Comparison of ENCODE assay signal across 21 mouse cellular contexts in the genomic region with DNA sequence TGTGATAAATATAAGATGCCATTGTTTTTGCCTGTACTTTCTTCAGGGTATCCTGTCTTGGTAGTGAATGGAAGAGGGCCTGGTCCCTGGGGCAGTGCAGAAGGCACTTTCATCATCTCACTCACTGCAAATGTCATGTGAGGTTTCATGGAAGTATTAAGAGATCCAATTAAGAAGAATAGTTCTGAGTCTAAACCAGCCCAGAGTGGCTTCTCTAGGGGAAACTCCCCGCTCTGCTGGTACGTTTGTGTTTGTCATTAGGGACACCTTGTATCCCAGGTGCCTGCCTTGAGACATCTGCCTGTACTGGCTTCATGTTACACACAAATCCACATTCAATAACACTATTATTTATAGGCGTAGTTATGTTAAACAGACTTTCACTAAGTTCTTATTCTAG. TPM values are rescaled to one million over a fixed set of nuclear protein-coding genes. Genes with fewer than 3 reads are reported as not detected.
DNase-seq lines count a peak whose midpoint lies in the region; ATAC-seq and TF ChIP-seq lines count a peak whose summit lies in the region.
"Had no signal": no experiment of that assay in that cellular context is flagged by ENCODE, and none has a peak within 500 bp of the region (broad histone marks: within the 10 kb centered on the region; RNA-seq: fewer than 3 reads in every experiment).

No protein-coding gene starts in this region.

- H3K4me3 ChIP-seq in embryonic facial prominence, embryonic 14.5 days (ENCODE audit: low read depth, low read length), result no peak overlapping the region
- no peak overlapping the region for H3K4me3 ChIP-seq in embryonic facial prominence, embryonic 10.5 days
- H3K4me3 ChIP-seq in embryonic facial prominence, embryonic 15.5 days (replicated peaks), result no peak overlapping the region
- no peak overlapping the region for H3K4me3 ChIP-seq in intestine, postnatal 0 days (ENCODE audit: low read depth, low read length)

- H3K36me3 ChIP-seq in embryonic facial prominence, embryonic 14.5 days (ENCODE audit: control insufficient read depth, insufficient read depth, low read length), result peaks cover 72% of the 10 kb centered on the region
- H3K36me3 ChIP-seq in embryonic facial prominence, embryonic 10.5 days (replicated peaks), result peaks cover 93% of the 10 kb centered on the region
- H3K36me3 ChIP-seq in embryonic facial prominence, embryonic 15.5 days, result peaks cover 41% of the 10 kb centered on the region
- H3K36me3 ChIP-seq in intestine, postnatal 0 days (ENCODE audit: control insufficient read depth, insufficient read depth), result peaks cover 51% of the 10 kb centered on the region

- no peaks in the 10 kb centered on the region for H3K4me1 ChIP-seq in embryonic facial prominence, embryonic 14.5 days (ENCODE audit: control insufficient read depth, insufficient read depth, low read length)
- no peaks in the 10 kb centered on the region for H3K4me1 ChIP-seq in embryonic facial prominence, embryonic 10.5 days
- no peaks in the 10 kb centered on the region for H3K4me1 ChIP-seq in embryonic facial prominence, embryonic 15.5 days
- no peaks in the 10 kb centered on the region for H3K4me1 ChIP-seq in intestine, postnatal 0 days (replicated peaks; ENCODE audit: control insufficient read depth, insufficient read depth, low read length)

- ATAC-seq in embryonic facial prominence, embryonic 14.5 days (ENCODE audit: low read depth), result peak; percentile 76; the same call in 1 of the 2 replicates
- peak; percentile 54 for ATAC-seq in embryonic facial prominence, embryonic 15.5 days (ENCODE audit: insufficient number of reproducible peaks, low FRiP score, low TSS enrichment, low read depth)
- no peak for ATAC-seq in intestine, postnatal 0 days
- ATAC-seq: activated CD4-positive, CD25-positive, alpha-beta regulatory T cell, adult 4 months; CD4-positive, CD25-positive, alpha-beta regulatory T cell, adult 4 months; Patski had no signal

- no peak overlapping the region for H3K27ac ChIP-seq in embryonic facial prominence, embryonic 14.5 days (replicated peaks; ENCODE audit: low read depth, low read length)
- H3K27ac ChIP-seq in embryonic facial prominence, embryonic 10.5 days (replicated peaks), result no peak overlapping the region
- H3K27ac ChIP-seq in embryonic facial prominence, embryonic 15.5 days (replicated peaks), result no peak overlapping the region
- no peak overlapping the region for H3K27ac ChIP-seq in intestine, postnatal 0 days (ENCODE audit: low read depth, low read length)

- no peak overlapping the region for H3K9ac ChIP-seq in embryonic facial prominence, embryonic 14.5 days (ENCODE audit: low read depth, low read length)
- H3K9ac ChIP-seq in embryonic facial prominence, embryonic 15.5 days, result no peak overlapping the region
- no peak overlapping the region for H3K9ac ChIP-seq in intestine, postnatal 0 days (ENCODE audit: low read depth, low read length)

- no peaks in the 10 kb centered on the region for H3K27me3 ChIP-seq in embryonic facial prominence, embryonic 14.5 days (replicated peaks; ENCODE audit: control insufficient read depth, insufficient read depth, low read length)
- H3K27me3 ChIP-seq in embryonic facial prominence, embryonic 10.5 days (replicated peaks; ENCODE audit: low read depth, poor library complexity, severe bottlenecking), result no peaks in the 10 kb centered on the region
- no peaks in the 10 kb centered on the region for H3K27me3 ChIP-seq in embryonic facial prominence, embryonic 15.5 days
- no peaks in the 10 kb centered on the region for H3K27me3 ChIP-seq in intestine, postnatal 0 days (replicated peaks; ENCODE audit: control insufficient read depth, insufficient read depth, low read length)
- H3K27me3 ChIP-seq: CH12.LX, Patski had no signal

- H3K9me3 ChIP-seq in embryonic facial prominence, embryonic 14.5 days (ENCODE audit: control insufficient read depth, low read length), result no peaks in the 10 kb centered on the region
- H3K9me3 ChIP-seq in embryonic facial prominence, embryonic 10.5 days, result no peaks in the 10 kb centered on the region
- no peaks in the 10 kb centered on the region for H3K9me3 ChIP-seq in embryonic facial prominence, embryonic 15.5 days (replicated peaks)
- no peaks in the 10 kb centered on the region for H3K9me3 ChIP-seq in intestine, postnatal 0 days (ENCODE audit: control insufficient read depth)
- H3K9me3 ChIP-seq: G1E had no signal

- no peak for TF ChIP-seq CTCF in intestine, postnatal 0 days (IDR thresholded peaks at IDR 0.05; ENCODE audit: low read depth)

- H3K4me2 ChIP-seq in embryonic facial prominence, embryonic 14.5 days (ENCODE audit: low read depth, low read length), result no peak overlapping the region
- no peak overlapping the region for H3K4me2 ChIP-seq in embryonic facial prominence, embryonic 15.5 days (replicated peaks)
- H3K4me2 ChIP-seq in intestine, postnatal 0 days (replicated peaks; ENCODE audit: low read depth), result no peak overlapping the region

- peak; percentile 25 to 70 for DNase-seq in adrenal gland, adult (ENCODE audit: inconsistent age in 2 of 2, low spot score in 1 of 2)
- no peak for DNase-seq in adrenal gland, postnatal 36 days
- peak; percentile 21 for DNase-seq in adrenal gland, adult 2 months
- DNase-seq in adrenal gland, postnatal 4 days (ENCODE audit: low spot score in 2 of 2), result no peak
- peak; percentile 47 for DNase-seq in embryonic facial prominence, embryonic 14.5 days (ENCODE audit: low spot score)
- DNase-seq in embryonic facial prominence, embryonic 10.5 days (ENCODE audit: low spot score), result no peak
- DNase-seq: adrenal gland, postnatal 25 days; B cell, adult 2 months; cerebellum, adult 11 months; cerebellum, adult 11-12 months; cerebellum, adult 18-20 months; cerebellum, adult 2 months; cerebellum, adult 8-10 months; cerebellum, adult 9-10 months had no signal

- WGBS in embryonic facial prominence, embryonic 14.5 days, result 86% methylated on average over 3 of the region's 3 CpGs
- WGBS in embryonic facial prominence, embryonic 10.5 days, result 90% methylated on average over 3 of the region's 3 CpGs
- 84% methylated on average over 3 of the region's 3 CpGs for WGBS in embryonic facial prominence, embryonic 15.5 days
- WGBS in intestine, postnatal 0 days, result 80% methylated on average over 3 of the region's 3 CpGs

RNA-seq across cellular contexts. Expression of a gene that starts 32.2 kb away (rescaled TPM):
- total RNA-seq in adrenal gland, postnatal 36 days (2021), result 10 to 100 TPM; 87.7 to 88.4 TPM
- 10 to 100 TPM; 72.0 to 96.9 TPM for total RNA-seq in adrenal gland, adult 2 months (2021)
- polyA plus RNA-seq in adrenal gland, adult 2 months (2012; rRNA removed), result 22.8 and 24.3 TPM in 2 replicates
- total RNA-seq in adrenal gland, postnatal 4 days (2021), result 100 to 1,000 TPM; 148 to 151 TPM
- polyA plus RNA-seq in embryonic facial prominence, embryonic 14.5 days (2014; fragmentation: Nextera tagmentation; extraction: Ambion mirVana), result 81.5 and 89.9 TPM in 2 replicates
- 85.8 and 90.1 TPM in 2 replicates for polyA plus RNA-seq in embryonic facial prominence, embryonic 10.5 days (2016; fragmentation: Nextera tagmentation; extraction: Ambion mirVana)
- polyA plus RNA-seq in embryonic facial prominence, embryonic 15.5 days (2015; fragmentation: Nextera tagmentation; extraction: Ambion mirVana), result 81.1 and 84.7 TPM in 2 replicates
- polyA plus RNA-seq in intestine, postnatal 0 days (2015; fragmentation: Nextera tagmentation; extraction: Ambion mirVana), result 32.2 and 32.9 TPM in 2 replicates

Comparison
In these comparisons a context has a peak if more than half of its experiments do, and no peak if none do; other contexts are left out.
1. DNase-seq: peak in adrenal gland, adult (2 of 2), adrenal gland, adult 2 months (single experiment) and embryonic facial prominence, embryonic 14.5 days (single experiment); none in adrenal gland, postnatal 36 days (0 of 2), adrenal gland, postnatal 4 days (0 of 2) and embryonic facial prominence, embryonic 10.5 days (single experiment).